Mouse (Mus musculus) brain, embryonic 14.5 days (tissue): ENCODE measurements around the gene Cxcr5.

Experiments
- CTCF ChIP-seq: fragments of 200-500 bp; IDR thresholded peaks from 2 replicates; pipeline ENCODE4 v1.5.1; 2012; ENCODE audit warnings: inconsistent platforms, mild to moderate bottlenecking, moderate library complexity, borderline replicate concordance; ENCODE audit not compliant: insufficient read depth, insufficient read length; ENCODE audit errors: extremely low read depth
- POLR2A ChIP-seq: fragments of 200-500 bp; IDR thresholded peaks from 2 replicates; pipeline ENCODE4 v1.6.1; 2012; ENCODE audit warnings: mild to moderate bottlenecking, inconsistent platforms, borderline replicate concordance; ENCODE audit not compliant: poor library complexity, insufficient read depth, insufficient read length, severe bottlenecking; ENCODE audit errors: extremely low read depth

DNA sequence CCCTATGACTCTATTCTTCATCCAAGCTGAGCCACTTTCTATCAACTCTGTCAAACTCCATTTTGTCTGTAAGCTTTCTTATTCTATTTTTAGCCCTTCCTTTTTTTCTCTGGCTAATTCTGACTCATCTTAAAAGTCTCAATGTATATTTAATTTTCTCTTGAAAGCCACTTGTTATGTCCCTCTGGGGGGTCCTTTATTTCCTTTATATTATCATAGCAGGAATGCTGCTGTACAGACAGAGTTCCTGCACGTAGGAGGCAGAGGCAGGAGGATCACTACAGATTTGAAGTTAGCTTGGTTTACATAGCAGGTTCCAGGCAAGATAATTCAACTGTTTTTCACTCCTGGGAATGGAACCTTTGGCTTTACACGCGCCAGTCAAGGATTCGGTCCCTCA, 31.5 kb upstream of the Cxcr5 start:
- TF ChIP-seq CTCF: no peak
- no peak for TF ChIP-seq POLR2A
